Mouse (Mus musculus) C2C12 (cell line): ENCODE measurements around the gene Larp1.

Experiments used
- CTCF ChIP-seq: IDR thresholded peaks from one replicate; pipeline ENCODE4 v1.5.1; 2011; ENCODE audit not compliant: control insufficient read depth, insufficient read depth, insufficient read length
- MYOD1 ChIP-seq: IDR thresholded peaks from one replicate; pipeline ENCODE4 v1.6.1; 2011; ENCODE audit warnings: low read depth; ENCODE audit not compliant: control insufficient read depth, insufficient read length
- MYOG ChIP-seq: IDR thresholded peaks from one replicate; pipeline ENCODE4 v1.6.1; 2011; ENCODE audit not compliant: control insufficient read depth, insufficient read length; ENCODE audit errors: extremely low read depth

GRCm38 (mm10) chr11:58081716-58082115 is 72.9 kb downstream of the Larp1 start:
- TF ChIP-seq CTCF: no peak
- no peak for TF ChIP-seq MYOG
- no peak for TF ChIP-seq MYOD1
